Mouse (Mus musculus): ENCODE measurements at regions not wholly inside any gene's neighbourhood (a gene's known extent, or its start where the extent isn't known, plus 50 kb on each side); places are given as distances from the start of the nearest gene placed in this dataset.

DNA sequence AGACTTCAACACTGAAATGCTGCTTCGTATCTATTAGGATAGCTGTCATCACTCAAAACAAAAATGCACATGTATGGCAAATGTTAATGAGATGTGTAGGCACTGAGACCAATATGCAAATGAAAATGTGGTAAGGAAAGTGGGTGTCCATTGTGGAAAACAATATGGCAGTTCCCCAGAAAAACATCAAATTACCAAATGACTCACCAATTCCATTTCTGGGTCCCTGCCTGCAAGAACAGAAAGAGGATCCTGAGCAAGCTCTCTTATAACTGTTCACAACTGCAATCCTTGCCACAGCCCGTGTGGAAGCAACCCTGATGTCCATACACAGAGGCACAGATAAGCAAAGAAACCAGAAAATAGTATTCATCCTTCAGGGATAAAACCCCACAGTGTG, 442.0 kb downstream of the Defb40 start:
- no peak for DNase-seq

DNA sequence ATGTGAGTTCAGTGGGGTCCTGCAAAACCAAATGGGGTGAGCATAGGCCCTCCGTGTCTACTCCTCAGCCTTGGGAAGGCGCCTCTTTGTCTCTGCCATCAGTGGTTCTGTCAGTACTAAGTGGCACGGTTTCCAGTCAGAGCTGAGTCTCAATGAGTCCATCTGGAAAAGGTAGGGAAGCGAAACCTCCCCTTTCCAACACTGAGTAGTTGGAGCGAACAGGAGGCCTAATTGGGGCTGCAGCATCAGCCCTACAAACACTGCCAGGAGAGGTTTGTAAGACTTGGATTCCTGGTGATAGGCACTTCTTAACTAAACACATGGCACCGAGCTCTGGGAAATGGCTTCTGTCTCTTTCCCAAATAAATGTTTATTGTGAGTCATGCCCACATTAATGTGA, 449.9 kb downstream of the Defb40 start:
- no peak for DNase-seq

DNA sequence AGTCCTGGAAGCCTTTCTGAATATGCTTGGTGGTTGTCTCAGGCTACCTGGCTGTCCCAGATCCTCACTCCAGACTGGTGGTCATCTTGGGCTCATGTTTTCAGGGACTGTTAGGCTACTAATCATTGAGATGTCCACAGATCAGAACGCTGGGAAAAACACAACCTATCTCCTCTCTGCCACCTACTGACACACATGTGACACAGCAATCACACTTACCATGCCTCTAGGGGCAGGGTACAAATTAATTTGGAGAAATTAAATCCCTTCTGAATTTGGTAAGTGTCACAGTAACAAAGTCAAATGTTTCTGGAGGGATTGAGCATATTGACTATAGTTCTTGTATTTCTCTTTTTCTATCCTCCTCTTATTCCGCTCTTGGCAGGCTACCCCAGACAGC, 465.6 kb downstream of the Defb40 start:
- no peak for DNase-seq

DNA sequence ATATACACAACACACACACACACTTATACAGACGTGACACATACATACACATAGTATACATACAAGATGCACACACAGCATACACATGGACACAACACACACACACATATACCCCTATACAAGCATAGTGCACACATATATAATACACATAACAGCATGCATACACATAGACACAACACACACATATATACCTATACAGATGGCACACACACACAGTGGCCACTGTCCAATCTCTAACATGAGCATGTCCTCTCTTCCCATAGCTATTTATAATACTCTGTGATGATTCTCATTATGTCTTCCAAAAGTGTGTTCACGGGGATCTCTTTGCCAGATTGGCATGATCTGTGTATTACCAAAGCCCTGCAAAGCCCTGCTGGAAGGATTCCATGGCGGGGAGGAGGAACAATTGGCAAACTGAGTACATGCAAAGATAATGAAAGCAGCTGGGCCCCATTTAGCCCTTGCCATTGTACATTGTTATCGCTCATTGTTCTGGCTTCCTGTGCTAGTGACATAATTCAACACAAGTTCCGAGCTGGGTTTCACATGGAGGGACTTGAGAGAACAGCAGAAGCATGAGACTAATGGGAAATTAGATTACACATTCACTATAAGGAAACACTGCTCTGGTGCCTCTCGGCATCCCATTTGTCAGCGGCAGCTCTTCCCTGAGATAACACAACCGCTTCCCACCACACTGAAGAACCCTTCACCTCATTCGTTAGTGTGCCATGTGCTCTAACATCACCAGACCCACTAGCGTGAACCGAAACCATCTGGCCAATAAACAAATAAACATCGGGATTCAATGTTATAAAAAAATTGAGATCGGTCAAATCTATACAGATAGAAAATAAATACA, 471.7 kb downstream of the Defb40 start:
- DNase-seq: peak; percentile 10

DNA sequence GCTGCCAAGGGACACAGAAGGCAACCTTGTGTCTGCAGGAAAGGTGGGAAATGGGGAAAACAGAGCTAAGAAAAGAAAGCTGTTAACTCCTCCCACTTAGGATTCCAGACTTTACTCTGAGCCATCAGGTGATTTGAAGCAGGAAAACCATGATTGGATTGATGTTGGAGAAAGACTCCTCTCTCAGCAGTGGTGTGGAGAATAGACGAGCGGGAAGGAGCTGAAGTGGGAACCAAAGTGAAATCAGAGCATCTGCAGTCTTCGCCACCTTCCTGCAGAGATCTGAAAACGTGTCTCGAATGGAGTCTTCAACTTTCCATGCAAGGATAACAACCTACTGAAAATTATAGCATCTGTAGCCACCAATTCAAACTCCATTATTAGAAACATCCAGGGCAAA, 487.4 kb downstream of the Defb40 start:
- DNase-seq: no peak

DNA sequence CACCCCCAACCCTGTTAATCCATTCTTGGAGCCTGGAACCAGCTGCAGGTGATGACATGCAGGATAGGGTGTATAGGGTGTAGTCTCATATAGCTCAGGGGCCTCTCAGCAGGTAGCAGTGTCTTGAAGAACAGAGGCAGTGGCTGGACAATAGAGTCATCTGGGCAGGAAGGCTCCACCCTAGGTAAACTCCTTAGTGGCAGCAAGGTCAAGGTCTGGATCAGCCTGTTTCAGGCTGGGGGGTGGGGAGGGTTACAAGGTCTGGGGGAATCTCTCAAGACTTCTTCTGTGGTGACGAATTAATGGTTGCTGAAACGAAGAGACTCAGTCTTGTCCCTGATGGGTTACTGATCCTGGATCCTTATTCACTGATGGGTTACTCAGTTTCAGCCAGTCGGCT, 498.0 kb downstream of the Defb40 start:
- no peak for DNase-seq

DNA sequence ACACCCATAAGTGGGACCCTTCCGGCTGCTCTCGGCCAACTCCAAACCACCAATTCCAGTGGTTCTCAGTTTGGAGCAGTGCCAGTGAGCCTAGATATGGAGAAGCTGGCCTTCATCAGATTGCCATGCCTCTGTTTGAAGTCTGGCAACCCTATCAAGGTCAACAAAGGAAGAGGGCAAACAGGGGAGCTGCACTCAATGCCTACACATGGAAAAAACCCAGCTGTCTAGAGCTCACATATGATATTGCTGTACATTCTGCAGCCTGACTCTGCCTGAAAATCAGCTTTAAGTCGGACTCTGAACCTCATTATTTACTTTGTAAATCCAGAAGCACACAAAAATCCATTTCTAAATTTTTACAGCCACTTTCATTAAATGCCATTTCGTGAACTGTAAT, 499.9 kb downstream of the Defb40 start:
- no peak for DNase-seq

DNA sequence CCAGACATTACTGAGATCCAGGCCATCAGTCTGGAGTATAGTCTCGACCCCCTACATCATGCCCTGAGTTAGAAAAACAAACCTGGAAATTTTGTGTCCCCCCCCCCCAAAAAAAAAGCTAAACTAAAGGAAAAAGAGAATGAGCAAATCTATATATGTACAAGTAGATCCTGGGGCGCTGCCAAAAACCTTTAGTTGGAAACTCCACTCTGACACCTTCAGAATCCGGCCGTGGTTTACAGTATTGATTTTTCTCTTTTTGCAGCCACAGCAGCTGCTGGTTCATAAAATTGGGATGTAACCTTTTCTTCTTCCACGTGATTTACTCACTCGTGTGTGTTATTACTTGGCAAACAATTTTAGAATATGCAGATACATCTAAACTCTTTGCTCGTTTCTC, 510.5 kb downstream of the Defb40 start:
- no peak for DNase-seq

DNA sequence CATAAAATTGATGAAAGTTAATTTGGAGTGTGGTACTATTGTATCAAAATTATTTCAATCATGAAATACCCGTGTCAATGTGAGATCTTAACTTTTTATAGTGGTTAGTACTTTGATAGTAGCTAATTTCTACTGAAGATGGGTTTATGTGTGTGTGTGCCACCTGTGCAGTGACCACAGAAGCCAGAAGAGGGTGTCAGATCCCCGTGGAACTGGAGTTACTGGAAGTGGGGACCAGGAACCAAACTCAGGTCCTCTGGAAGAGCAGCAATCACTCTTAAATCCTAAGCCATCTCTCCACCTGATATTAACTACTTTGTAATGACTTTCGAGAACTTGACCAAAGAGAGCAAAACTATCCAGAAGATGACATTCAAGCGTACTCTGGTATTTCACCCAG, 517.4 kb downstream of the Defb40 start:
- DNase-seq: no peak

DNA sequence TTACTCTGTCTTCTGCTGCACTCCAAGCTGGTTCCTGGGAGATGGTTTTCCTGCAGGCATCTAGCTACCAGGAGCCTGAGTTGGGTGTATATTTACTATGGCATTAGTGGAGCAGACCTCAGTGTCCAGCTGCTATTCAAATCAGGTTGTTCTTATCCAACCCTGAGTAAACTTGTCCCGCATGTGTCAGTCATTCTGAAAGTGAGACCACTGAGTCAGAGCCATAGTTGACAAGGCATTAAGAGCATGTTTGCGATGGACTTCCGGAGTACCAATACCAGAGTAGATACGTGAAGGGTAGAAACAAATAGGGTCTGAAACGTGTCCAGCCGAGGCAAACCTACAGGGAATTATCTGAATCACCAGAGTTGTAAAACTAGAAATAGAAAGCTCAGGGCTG, 520.6 kb downstream of the Defb40 start:
- no peak for DNase-seq

DNA sequence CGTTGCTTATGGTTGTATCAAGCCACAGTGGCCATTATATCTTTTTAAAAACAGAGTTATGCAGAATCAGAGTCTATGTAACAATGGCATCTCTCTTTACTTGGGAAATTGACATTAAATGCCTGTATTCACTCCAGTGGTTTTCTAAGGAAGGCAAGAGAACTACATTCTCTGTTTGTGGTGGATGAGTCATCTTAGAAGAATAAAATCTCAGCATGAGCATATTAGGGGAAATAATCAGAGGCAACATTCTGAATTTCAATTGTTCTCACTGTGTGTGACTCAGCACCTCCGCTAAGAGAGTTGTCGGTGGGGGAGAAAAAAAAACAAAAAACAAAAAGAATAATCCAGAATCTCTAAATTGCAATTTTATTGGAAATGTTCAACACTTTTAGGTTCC, 529.0 kb downstream of the Defb40 start:
- DNase-seq: no peak

DNA sequence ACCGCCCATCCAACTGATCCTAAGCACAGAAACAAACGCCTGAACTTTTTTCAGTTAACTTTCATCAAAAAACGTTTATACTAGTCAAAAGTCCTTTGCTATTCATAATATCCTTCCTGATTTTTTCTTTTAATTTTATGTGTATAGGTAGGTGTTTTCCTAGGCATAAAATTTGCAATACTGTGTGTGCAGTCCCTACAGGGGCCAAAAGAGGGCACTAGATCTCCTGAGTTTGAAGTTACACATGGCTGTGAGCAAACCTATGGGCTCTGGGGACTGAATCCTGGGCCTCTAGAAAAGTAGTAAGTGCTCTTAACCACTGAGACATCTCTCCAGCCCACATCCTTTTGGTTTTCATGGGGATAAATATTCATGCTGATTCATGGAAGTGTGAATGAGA, 535.8 kb downstream of the Defb40 start:
- no peak for DNase-seq

DNA sequence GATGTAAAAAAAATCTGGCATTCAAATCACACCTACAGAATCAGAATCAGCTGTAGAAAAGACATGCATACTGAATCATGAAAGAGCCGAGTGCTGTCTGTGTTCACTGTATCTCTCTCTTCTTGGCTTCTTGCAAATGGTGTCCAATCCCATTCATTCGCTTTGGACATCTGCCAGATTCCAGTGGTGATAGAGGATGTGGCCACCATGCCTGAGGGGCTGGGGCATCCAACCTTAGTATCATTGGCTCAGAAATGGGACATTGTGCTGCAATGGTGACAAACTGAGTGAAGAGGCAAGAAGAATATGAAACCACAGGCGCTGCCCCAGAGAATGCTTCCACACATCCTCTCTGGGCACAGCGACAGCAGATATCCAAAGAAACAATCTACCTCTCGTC, 555.2 kb downstream of the Defb40 start:
- no peak for DNase-seq

DNA sequence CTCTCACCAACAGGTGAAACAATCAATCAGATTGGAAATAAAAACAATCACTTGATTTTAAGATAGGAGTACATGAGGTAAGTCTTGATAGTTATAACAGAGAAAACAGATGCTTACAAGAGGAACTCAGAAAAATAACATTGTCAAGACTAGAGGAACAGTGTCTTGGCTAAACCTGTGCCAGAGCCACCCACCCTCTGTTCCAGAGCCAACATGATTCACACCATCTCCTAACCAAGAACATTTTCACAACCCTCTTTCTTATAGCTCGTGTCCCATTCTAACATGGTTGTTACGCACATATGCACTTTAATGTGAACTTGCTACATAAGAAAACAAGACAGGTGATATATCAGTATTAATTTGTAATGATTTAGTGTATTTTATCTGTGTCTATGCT, 565.6 kb downstream of the Defb40 start:
- DNase-seq: no peak

DNA sequence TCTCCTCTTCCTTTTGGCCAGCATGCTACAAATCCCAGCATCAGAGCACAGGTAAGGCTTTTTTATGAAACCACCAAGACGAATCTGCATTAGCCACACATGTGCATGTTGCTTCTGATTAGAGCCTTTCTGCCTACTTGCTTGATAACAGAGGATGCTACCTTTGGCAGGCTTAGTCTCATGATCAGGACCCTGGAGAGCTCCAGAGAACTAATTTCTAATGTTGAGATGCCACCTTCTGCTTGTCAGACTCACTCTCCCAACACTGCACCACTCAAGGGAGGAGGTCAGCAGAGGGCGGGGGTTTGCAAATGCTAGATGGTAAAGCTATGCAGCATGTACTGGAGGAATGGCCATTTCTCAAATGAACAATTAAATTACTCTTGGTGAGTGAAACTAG, 571.6 kb downstream of the Defb40 start:
- DNase-seq: peak; percentile 8

DNA sequence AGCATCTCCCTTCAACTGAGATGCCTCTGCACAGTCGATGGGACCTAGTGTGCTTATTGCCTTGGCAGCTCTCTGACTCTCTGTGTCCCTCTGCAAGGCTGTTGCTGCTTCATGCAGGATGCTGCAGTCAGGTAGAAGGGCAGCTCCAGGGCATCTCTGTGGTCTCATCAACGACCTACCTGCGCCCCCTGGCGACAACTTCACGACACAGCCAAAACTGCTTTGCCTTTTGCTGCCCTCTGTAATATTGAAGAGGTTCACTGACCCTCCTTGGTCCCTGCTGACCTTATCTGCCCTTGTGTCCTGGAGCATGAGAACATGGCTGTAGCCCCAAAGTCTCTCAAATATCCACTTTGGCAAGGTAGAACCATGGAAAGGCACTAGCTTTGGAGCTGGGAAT, 589.7 kb downstream of the Defb40 start:
- peak; percentile 5 for DNase-seq

DNA sequence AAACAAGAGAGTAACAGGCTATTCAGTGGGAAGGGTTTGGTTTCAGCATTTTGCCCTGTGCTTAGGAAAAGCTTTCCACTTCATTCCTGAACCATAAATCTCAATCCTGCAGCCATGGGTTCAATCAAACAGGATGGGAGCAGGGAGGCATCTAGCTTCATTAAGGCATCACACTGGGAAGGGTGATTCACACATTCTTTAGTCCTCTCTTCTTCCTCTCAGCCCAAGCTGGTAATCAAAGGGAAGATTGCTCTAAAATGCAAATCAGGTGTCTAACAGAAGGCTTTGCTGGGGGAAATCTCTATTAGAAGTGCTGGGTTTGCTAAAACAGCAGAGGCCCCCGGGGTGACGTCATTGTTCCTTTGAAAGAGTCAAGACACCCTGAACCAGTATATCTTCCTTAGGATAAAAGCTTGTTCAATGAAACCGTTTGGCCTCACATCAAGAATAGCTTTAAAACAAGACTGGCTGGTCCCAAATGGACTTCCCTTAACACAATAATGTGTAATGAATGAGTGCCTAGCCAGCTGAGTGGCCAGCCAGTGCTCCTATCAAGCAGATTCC, 596.4 kb downstream of the Defb40 start:
- DNase-seq: no peak

DNA sequence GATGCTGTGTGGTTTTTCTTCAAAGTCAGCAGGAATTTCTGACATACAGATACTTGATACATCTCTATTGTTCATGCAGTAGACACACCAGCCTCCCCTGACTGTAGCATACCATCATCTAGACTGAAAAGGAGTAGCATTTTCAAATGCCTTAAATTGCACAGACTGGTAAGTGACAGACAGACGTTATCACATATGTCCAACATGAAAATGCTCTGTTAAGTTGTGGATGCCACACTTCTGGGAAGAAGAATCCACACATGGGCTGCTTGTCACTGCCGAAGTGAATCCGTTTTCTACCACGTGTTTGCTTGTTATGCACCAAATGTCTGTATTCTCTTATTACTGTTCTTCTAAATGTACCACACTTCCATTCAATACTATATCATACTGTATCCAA, 629.3 kb downstream of the Defb40 start:
- DNase-seq: no peak

DNA sequence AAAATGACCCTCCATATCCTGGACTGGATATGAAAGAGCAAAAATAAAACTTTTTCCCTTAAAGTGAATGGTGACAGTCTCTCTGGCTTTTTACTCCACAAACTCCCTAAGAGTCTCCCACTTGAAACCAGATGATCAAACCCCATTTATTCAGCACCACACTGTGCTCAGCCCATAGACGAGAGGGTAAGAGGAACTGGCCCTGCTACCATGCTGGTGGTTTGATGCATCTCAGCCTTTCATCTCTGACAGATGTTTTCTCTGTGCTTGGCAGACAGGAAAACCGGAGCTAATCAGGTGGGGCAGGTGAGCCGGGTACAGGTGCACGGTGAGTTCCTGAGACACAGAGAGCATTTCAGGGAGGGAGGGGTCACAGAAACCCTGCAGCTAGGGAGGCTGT, 631.8 kb downstream of the Defb40 start:
- no peak for DNase-seq

DNA sequence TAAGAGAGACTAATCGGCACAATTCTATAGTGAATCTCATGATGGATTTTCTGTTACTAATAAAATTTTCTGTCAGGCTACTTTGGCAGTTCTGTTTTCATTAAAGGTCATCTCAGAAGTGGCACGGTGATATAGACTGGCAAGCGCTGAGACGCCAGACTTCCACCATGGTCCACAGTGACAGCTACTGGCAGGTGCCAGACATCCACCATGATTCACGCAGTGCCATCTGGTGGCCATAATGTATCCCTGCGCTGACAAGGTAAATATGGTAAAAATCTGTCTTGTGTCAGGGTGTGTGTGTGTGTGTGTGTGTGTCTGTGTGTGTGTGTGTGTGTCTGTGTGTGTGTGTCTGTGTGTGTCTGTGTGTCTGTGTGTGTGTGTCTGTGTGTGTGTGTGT, 632.7 kb downstream of the Defb40 start:
- DNase-seq: peak; percentile 40

DNA sequence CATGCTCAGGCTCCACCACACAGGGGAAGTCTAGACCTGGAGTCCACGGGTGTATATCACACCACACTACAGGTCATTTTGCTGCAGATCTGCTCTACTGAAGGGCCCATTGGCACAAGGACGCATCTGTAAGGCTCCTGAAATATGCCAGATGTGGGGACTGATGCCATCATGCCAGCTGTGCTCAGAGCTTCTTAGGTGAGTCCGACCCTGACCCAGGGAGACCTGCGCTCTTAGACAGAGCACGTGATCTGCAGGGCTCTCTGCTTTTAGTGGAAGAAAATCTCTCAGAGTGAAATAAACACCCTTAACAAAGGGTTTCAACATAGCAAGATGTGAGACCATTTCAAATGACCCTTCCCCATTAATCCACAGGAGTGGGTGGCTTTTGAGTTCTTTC, 633.2 kb downstream of the Defb40 start:
- DNase-seq: no peak

DNA sequence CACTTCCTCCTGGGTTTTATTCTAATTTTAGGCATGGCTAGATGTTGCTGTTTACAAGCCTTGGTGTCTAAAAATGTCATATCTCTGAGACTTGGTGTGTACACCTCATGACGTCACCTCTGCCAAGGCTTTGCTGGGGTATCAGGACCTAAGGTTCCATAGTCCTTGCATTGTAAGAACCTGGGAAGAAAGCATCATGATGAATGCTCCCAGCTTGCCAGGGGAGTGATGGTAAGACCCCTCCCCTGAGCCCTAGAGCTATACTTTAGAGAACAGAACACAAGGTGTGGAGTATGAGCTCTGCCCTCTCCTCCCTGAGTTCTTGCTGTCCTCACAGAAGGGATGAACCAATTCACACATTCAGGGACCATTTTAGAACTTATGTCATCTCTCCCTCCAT, 642.5 kb downstream of the Defb40 start:
- no peak for DNase-seq

DNA sequence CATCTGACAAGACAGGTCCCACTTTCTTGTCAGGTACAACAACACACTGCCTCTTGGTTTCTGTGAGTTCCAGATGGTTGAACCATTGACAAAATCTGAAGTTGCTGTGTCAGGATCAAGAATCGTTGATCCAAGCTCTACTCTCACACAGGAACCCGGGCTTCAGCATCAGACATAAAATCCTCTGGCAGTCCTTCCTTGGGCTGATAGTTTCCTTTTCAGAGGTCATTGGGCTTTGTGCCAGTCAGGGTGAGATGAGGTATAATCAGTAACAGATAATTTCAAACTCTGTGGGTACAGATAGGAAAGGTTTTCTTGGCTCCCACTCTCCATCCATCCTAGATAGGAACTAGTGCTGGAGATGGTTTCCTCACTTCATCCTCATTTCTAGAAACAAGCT, 649.5 kb downstream of the Defb40 start:
- DNase-seq: no peak

DNA sequence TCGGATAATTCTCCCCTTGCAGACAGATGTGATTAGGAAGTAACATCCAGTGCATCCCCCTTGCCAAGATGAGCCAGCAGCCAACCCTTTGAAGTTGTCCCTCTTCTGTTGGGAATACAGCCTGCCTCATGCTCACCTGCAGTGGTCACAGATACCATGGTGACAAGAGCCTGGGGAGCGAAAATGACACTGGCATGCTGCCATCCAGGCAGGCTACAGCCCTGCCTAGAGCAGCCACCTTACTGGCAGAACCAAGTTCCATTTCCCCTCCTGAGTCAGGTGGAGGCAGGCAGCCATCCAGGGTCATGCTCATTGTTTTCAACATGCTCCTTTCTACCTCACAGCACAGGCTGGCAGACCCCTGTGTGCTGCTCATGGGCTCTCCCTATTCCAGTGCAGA, 661.6 kb downstream of the Defb40 start:
- no peak for DNase-seq

DNA sequence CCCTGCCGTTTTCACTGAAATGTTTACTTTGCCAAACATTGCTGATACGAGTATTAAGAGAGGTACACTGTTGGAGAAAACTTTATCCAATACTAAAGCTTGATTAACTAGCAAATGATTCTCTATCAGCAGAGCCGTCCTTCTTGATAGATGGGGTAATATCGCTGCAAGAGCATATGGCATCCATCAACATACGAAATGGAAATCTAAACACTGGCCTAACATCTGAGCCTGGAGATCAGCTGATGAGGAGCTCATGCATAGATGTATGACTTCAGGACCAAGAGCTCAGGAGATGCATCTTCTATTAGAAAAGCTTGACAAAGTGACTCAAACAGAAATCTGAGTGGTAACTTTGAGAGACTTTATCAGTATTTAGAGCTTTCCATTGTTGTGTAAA, 666.5 kb downstream of the Defb40 start:
- DNase-seq: no peak

Data from lung, postnatal 10 days (tissue).